Mouse (Mus musculus) layer of hippocampus, adult 8-10 months (tissue): ENCODE data around the gene Hoxb1. TPM values are rescaled to one million over a fixed set of nuclear protein-coding genes. Genes with fewer than 3 reads are reported as not detected.

Experiments
- DNase-seq, 2 experiments: peaks; one replicate each; pipeline ENCODE4 v3.0.0; 2022; ENCODE audit warnings: low spot score in 2 of 2
- total RNA-seq, 4 experiments: library from RNA; stranded (reverse); gene quantifications; 2 replicates each; pipeline ENCODE4 v1.2.4; 2022

Gene Hoxb1
- total RNA-seq, 4 experiments from 2014 or later = not detected

- no peak for DNase-seq
Measured at GRCm38 (mm10) chr11:96334002-96334364, 31.6 kb upstream of the Hoxb1 start.

- no peak for DNase-seq
Measured at GRCm38 (mm10) chr11:96334998-96335397, 30.6 kb upstream of the Hoxb1 start.

GRCm38 (mm10) chr11:96336597-96336996 lies 29.0 kb upstream of the Hoxb1 start:
- no peak for DNase-seq

GRCm38 (mm10) chr11:96337026-96337425 lies 28.5 kb upstream of the Hoxb1 start:
- no peak for DNase-seq

GRCm38 (mm10) chr11:96338957-96339855 lies 26.3 kb upstream of the Hoxb1 start:
- DNase-seq = no peak

- no peak for DNase-seq
Measured at GRCm38 (mm10) chr11:96340698-96341365, 24.7 kb upstream of the Hoxb1 start.

GRCm38 (mm10) chr11:96341701-96342575 lies 23.6 kb upstream of the Hoxb1 start:
- no peak for DNase-seq

- no peak for DNase-seq
Measured at GRCm38 (mm10) chr11:96342576-96342930, 23.0 kb upstream of the Hoxb1 start.

GRCm38 (mm10) chr11:96343206-96343745 lies 22.3 kb upstream of the Hoxb1 start:
- DNase-seq = no peak

- no peak for DNase-seq
Measured at GRCm38 (mm10) chr11:96344061-96344877, 21.3 kb upstream of the Hoxb1 start.

- no peak for DNase-seq
Measured at GRCm38 (mm10) chr11:96344878-96345159, 20.7 kb upstream of the Hoxb1 start.

- DNase-seq = no peak
Measured at GRCm38 (mm10) chr11:96345220-96345892, 20.2 kb upstream of the Hoxb1 start.

GRCm38 (mm10) chr11:96345893-96346806 lies 19.4 kb upstream of the Hoxb1 start:
- no peak for DNase-seq

GRCm38 (mm10) chr11:96346916-96347520 lies 18.5 kb upstream of the Hoxb1 start:
- no peak for DNase-seq

- DNase-seq = no peak
Measured at GRCm38 (mm10) chr11:96347717-96348116, 17.8 kb upstream of the Hoxb1 start.

- DNase-seq = no peak
Measured at GRCm38 (mm10) chr11:96348141-96348928, 17.2 kb upstream of the Hoxb1 start.

- DNase-seq = no peak
Measured at GRCm38 (mm10) chr11:96348988-96349387, 16.6 kb upstream of the Hoxb1 start.
